Mouse (Mus musculus) liver, postnatal 0 days (tissue): Measurements from ENCODE around the gene Spint4. TPM values are rescaled to one million over a fixed set of nuclear protein-coding genes. Genes with fewer than 3 reads are reported as not detected.

Source experiments
- ATAC-seq: fragments of 200-750 bp; cut with Nextera tagmentation; 2 replicates; pipeline ENCODE4 v1.8.0; 2017; ENCODE audit warnings: mild to moderate bottlenecking, moderate library complexity
- DNase-seq: peaks from one replicate; pipeline ENCODE4 v3.0.0-alpha.2; 2016
- H3K27ac ChIP-seq: fragments of 300-500 bp; sonication (generic); 2 replicates; pipeline ENCODE4 v1.5.1; 2014; ENCODE audit warnings: antibody characterized with exemption, moderate library complexity, mild to moderate bottlenecking, low read depth
- H3K27me3 ChIP-seq: fragments of 300-500 bp; sonication (generic); 2 replicates; pipeline ENCODE4 v1.6.1; 2014; ENCODE audit warnings: low read length, control low read depth, mixed read lengths; ENCODE audit not compliant: insufficient read depth
- H3K36me3 ChIP-seq: fragments of 300-500 bp; sonication (generic); replicated peaks from 2 replicates; pipeline ENCODE4 v1.6.1; 2014; ENCODE audit warnings: mild to moderate bottlenecking, control low read depth, low read length, moderate library complexity, mixed read lengths; ENCODE audit not compliant: insufficient read depth
- H3K4me1 ChIP-seq: fragments of 300-500 bp; sonication (generic); 2 replicates; pipeline ENCODE4 v1.6.1; 2014; ENCODE audit warnings: antibody characterized with exemption, mild to moderate bottlenecking, control low read depth; ENCODE audit not compliant: insufficient read depth
- H3K4me2 ChIP-seq: fragments of 300-500 bp; sonication (generic); 2 replicates; pipeline ENCODE4 v1.6.1; 2014; ENCODE audit warnings: low read depth, mild to moderate bottlenecking, low read length, moderate library complexity, mixed read lengths
- H3K4me3 ChIP-seq: fragments of 300-500 bp; sonication (generic); 2 replicates; pipeline ENCODE4 v1.5.1; 2014; ENCODE audit warnings: low read depth, low read length
- H3K9ac ChIP-seq: fragments of 300-500 bp; sonication (generic); replicated peaks from 2 replicates; pipeline ENCODE4 v1.6.1; 2014; ENCODE audit warnings: mild to moderate bottlenecking, moderate library complexity
- H3K9me3 ChIP-seq: fragments of 300-500 bp; sonication (generic); 2 replicates; pipeline ENCODE4 v1.6.1; 2016; ENCODE audit warnings: mild to moderate bottlenecking, control low read depth, low read length, mixed read lengths
- CTCF ChIP-seq: sonication (generic); IDR thresholded peaks from 2 replicates; pipeline ENCODE4 v1.5.1; 2016; ENCODE audit warnings: antibody characterized with exemption, low read depth
- EP300 ChIP-seq: IDR thresholded peaks from 2 replicates; pipeline ENCODE4 v1.6.1; 2016; ENCODE audit warnings: antibody characterized with exemption, low read depth, mild to moderate bottlenecking
- WGBS: fragments of 180-500 bp; shearing (Covaris S2); extraction: QIAGEN DNeasy Blood & Tissue Kit; methylation state at CpG from one replicate; pipeline ENCODE4 v1.1.7; 2014; ENCODE audit not compliant: insufficient replicate concordance; 5-methylcytosine and 5-hydroxymethylcytosine counted together
- polyA plus RNA-seq: library from polyadenylated mRNA; unstranded; fragments of >200 nt; fragmentation: Nextera tagmentation; extraction: Ambion mirVana; gene quantifications from 2 replicates; pipeline ENCODE4 v1.2.1, GENCODE M21; 2015

Gene Spint4
- polyA plus RNA-seq = not detected in 2 replicates

- 74% methylated on average over 4 of the region's 4 CpGs for WGBS
- H3K9me3 ChIP-seq = no peaks in the 10 kb centered on the region
- no peaks in the 10 kb centered on the region for H3K27me3 ChIP-seq
- H3K27ac ChIP-seq = no peak within 1 kb of the TSS
- DNase-seq = no peak
- ATAC-seq = no peak
- no peaks in the 10 kb centered on the region for H3K4me1 ChIP-seq
- TF ChIP-seq EP300 = no peak
- TF ChIP-seq CTCF = no peak
- H3K4me2 ChIP-seq = no peak within 1 kb of the TSS
- no peaks in the 10 kb centered on the region for H3K36me3 ChIP-seq
- no peak within 1 kb of the TSS for H3K4me3 ChIP-seq
- H3K9ac ChIP-seq = no peak within 1 kb of the TSS
These were observed at the start of gene Spint4 for GRCm38 (mm10) chr2:164698201-164698600. TSS of gene Spint4 (plus strand) at chr2:164698501.

- H3K4me2 ChIP-seq = no peak within 1 kb of the TSS
- WGBS = 16% methylated on average over 11 of the region's 11 CpGs
- no peaks in the 10 kb centered on the region for H3K9me3 ChIP-seq
- no peak for ATAC-seq
- H3K27me3 ChIP-seq = 0 out of 2 replicates have a peak, but pooled peaks cover 2% of the 10 kb centered on the region
- no peak within 1 kb of the TSS for H3K4me3 ChIP-seq
- no peak within 1 kb of the TSS for H3K9ac ChIP-seq
- H3K4me1 ChIP-seq = no peaks in the 10 kb centered on the region
- no peaks in the 10 kb centered on the region for H3K36me3 ChIP-seq
- peak; percentile 60 for DNase-seq
- TF ChIP-seq EP300 (no peak), CTCF (peak; percentile 84)
- H3K27ac ChIP-seq = no peak within 1 kb of the TSS
These were observed 42.4 kb upstream of the Spint4 start, which contains the start of gene Wfdc10 for GRCm38 (mm10) chr2:164655858-164656257. TSS of gene Wfdc10 (plus strand) at chr2:164656046.

- Histone ChIP-seq H3K4me1 (no peaks in the 10 kb centered on the region), H3K27ac (no peak within 1 kb of the TSS), H3K9me3 (no peaks in the 10 kb centered on the region), H3K9ac (no peak within 1 kb of the TSS), H3K4me3 (no peak within 1 kb of the TSS), H3K36me3 (no peaks in the 10 kb centered on the region), H3K27me3 (0 out of 2 replicates have a peak, but pooled peaks cover 2% of the 10 kb centered on the region), H3K4me2 (no peak within 1 kb of the TSS)
- DNase-seq = no peak
- no peak for ATAC-seq
- 71% methylated on average over 9 of the region's 9 CpGs for WGBS
- TF ChIP-seq EP300 (no peak), CTCF (no peak)
These were observed 41.8 kb upstream of the Spint4 start, which contains the start of gene Wfdc9 for GRCm38 (mm10) chr2:164656483-164656882. TSS of gene Wfdc9 (minus strand) at chr2:164656583.

GRCm38 (mm10) chr2:164664851-164665250 is 33.5 kb upstream of the Spint4 start:
- H3K27ac ChIP-seq = no peak overlapping the region
- H3K27me3 ChIP-seq = no peaks in the 10 kb centered on the region
- H3K9ac ChIP-seq = no peak overlapping the region
- no peaks in the 10 kb centered on the region for H3K4me1 ChIP-seq
- H3K36me3 ChIP-seq = no peaks in the 10 kb centered on the region
- no peak overlapping the region for H3K4me3 ChIP-seq
- TF ChIP-seq EP300 (no peak), CTCF (no peak)
- ATAC-seq = no peak
- H3K4me2 ChIP-seq = no peak overlapping the region
- H3K9me3 ChIP-seq = no peaks in the 10 kb centered on the region
- 73% methylated on average over 7 of the region's 7 CpGs for WGBS
- DNase-seq = no peak

GRCm38 (mm10) chr2:164670261-164670660 is 28.0 kb upstream of the Spint4 start:
- TF ChIP-seq CTCF = no peak
- TF ChIP-seq EP300 = no peak
- ATAC-seq (no peak), DNase-seq (no peak)
- Histone ChIP-seq H3K9me3 (no peaks in the 10 kb centered on the region), H3K4me2 (no peak overlapping the region), H3K27ac (no peak overlapping the region), H3K4me1 (no peaks in the 10 kb centered on the region), H3K36me3 (no peaks in the 10 kb centered on the region), H3K4me3 (no peak overlapping the region), H3K9ac (no peak overlapping the region), H3K27me3 (no peaks in the 10 kb centered on the region)
- 69% methylated on average over 5 of the region's 5 CpGs for WGBS

GRCm38 (mm10) chr2:164670938-164671337 is 27.4 kb upstream of the Spint4 start:
- H3K27me3 ChIP-seq = no peaks in the 10 kb centered on the region
- TF ChIP-seq EP300 (no peak), CTCF (no peak)
- DNase-seq = no peak
- H3K9me3 ChIP-seq = no peaks in the 10 kb centered on the region
- no peak overlapping the region for H3K9ac ChIP-seq
- H3K4me3 ChIP-seq = no peak overlapping the region
- 15% methylated on average over 1 of the region's 1 CpGs for WGBS
- no peaks in the 10 kb centered on the region for H3K36me3 ChIP-seq
- no peak overlapping the region for H3K4me2 ChIP-seq
- no peak for ATAC-seq
- no peaks in the 10 kb centered on the region for H3K4me1 ChIP-seq
- no peak overlapping the region for H3K27ac ChIP-seq

- Histone ChIP-seq H3K4me1 (peaks cover 2% of the 10 kb centered on the region; the same call in 1 of the 2 replicates), H3K4me2 (no peak within 1 kb of the TSS), H3K27ac (no peak within 1 kb of the TSS), H3K9ac (no peak within 1 kb of the TSS), H3K27me3 (no peaks in the 10 kb centered on the region), H3K36me3 (no peaks in the 10 kb centered on the region), H3K4me3 (no peak within 1 kb of the TSS), H3K9me3 (no peaks in the 10 kb centered on the region)
- 65% methylated on average over 7 of the region's 7 CpGs for WGBS
- no peak for DNase-seq
- no peak for ATAC-seq
- TF ChIP-seq EP300 (no peak), CTCF (no peak)
These were observed 24.3 kb upstream of the Spint4 start, which contains the start of gene Wfdc11 for GRCm38 (mm10) chr2:164673987-164674386. TSS of gene Wfdc11 (minus strand) at chr2:164674087.
